Mouse (Mus musculus) hindbrain, embryonic 12.5 days (tissue): ENCODE results near the gene Lnx2. TPM values are rescaled to one million over a fixed set of nuclear protein-coding genes. Genes with fewer than 3 reads are reported as not detected.

Experiments used
- ATAC-seq: fragments of 200-750 bp; cut with Nextera tagmentation; 2 replicates; pipeline ENCODE4 v1.8.0; 2017; ENCODE audit warnings: moderate TSS enrichment; ENCODE audit not compliant: low FRiP score
- H3K27ac ChIP-seq: fragments of 300-500 bp; sonication (generic); 2 replicates; pipeline ENCODE4 v1.5.1; 2016; ENCODE audit warnings: mild to moderate bottlenecking
- H3K27me3 ChIP-seq: fragments of 300-500 bp; sonication (generic); 2 replicates; pipeline ENCODE4 v1.6.1; 2016; ENCODE audit warnings: mild to moderate bottlenecking
- H3K36me3 ChIP-seq: fragments of 300-500 bp; sonication (generic); 2 replicates; pipeline ENCODE4 v1.6.1; 2016; ENCODE audit warnings: mild to moderate bottlenecking
- H3K4me1 ChIP-seq: fragments of 300-500 bp; sonication (generic); 2 replicates; pipeline ENCODE4 v1.6.1; 2016
- H3K4me2 ChIP-seq: fragments of 300-500 bp; sonication (generic); replicated peaks from 2 replicates; pipeline ENCODE4 v1.6.1; 2016; ENCODE audit warnings: mild to moderate bottlenecking
- H3K4me3 ChIP-seq: fragments of 300-500 bp; sonication (generic); 2 replicates; pipeline ENCODE4 v1.5.1; 2016; ENCODE audit warnings: mild to moderate bottlenecking
- H3K9ac ChIP-seq: fragments of 300-500 bp; sonication (generic); 2 replicates; pipeline ENCODE4 v1.6.1; 2016; ENCODE audit warnings: mild to moderate bottlenecking, moderate library complexity
- H3K9me3 ChIP-seq: fragments of 300-500 bp; sonication (generic); replicated peaks from 2 replicates; pipeline ENCODE4 v1.6.1; 2016; ENCODE audit warnings: mild to moderate bottlenecking
- WGBS: fragments of 180-500 bp; shearing (Covaris S2); methylation state at CpG from one replicate; pipeline ENCODE4 v1.1.7; 2016; 5-methylcytosine and 5-hydroxymethylcytosine counted together
- polyA plus RNA-seq: library from polyadenylated mRNA; unstranded; fragments of >200 nt; fragmentation: Nextera tagmentation; extraction: Ambion mirVana; gene quantifications from 2 replicates; pipeline ENCODE4 v1.2.1, GENCODE M21; 2016

Gene Lnx2
- polyA plus RNA-seq, 1 experiment from 2014 or later: 8.8 TPM

DNA sequence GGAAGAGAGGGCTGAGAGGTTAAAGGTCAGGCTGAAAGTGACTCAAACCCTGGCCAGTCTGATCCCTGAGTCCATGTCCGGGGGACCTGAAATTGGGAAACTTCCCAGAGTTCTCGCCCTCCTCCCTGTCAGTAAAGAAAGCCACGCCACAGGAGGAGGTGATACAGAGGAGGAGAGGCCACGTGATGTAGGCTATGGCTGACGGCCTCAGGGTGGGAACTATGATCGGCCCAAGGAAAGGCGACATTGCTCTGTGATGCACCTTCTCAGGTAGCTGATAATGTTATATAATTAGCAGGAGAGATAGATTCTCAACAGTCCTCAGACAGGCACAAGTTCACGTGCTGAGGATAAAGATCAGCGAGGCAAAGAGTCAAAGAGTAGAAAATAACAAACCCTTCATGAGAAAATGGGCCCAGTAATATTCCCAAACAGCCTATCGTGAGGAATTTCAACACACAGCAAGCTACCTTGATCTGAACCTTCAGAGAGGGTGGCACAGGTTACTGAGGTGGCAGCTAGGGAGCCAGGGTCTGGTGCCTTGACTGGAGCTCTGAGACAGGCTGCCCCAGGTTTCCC is 19.6 kb downstream of the Lnx2 start:
- H3K4me3 ChIP-seq: no peak overlapping the region
- H3K9ac ChIP-seq: no peak overlapping the region
- ATAC-seq: no peak
- H3K36me3 ChIP-seq: no peaks in the 10 kb centered on the region
- H3K27me3 ChIP-seq: no peaks in the 10 kb centered on the region
- H3K27ac ChIP-seq: no peak overlapping the region
- H3K9me3 ChIP-seq: no peaks in the 10 kb centered on the region
- no peak overlapping the region for H3K4me2 ChIP-seq
- peaks cover 9% of the 10 kb centered on the region for H3K4me1 ChIP-seq
- WGBS: 81% methylated on average over 10 of the region's 10 CpGs

DNA sequence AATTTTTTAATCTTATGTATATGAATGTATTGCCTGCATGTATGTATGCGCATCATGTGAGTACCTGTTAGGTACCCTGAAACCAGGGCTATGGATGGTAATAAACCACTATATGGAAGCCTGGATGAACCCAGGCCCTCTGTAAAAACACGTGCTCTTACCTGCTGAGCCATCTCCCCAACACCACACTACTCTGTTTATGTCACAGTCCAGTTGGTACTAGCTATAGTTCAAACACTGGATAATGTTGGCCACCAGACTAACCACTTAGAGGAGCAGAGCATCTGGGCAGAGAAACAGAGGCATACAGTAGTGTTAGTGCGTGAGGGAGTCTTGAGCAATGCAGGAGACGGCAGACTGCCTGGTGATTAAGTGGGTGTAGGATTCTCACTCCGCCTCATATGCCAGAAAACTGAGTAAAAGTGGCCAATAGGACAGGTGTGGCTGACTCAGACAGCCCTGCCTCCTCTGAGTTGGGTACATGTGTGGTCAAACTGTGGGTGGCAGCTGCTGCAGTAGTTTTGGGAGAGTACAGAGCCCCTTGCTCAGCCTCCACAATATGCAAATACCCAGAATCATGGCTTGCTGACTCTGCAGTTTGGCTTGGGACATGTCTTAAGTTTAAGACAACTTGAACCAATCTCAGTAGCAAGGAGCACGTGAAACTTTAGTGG is 20.7 kb downstream of the Lnx2 start:
- H3K4me3 ChIP-seq: no peak overlapping the region
- peaks cover 13% of the 10 kb centered on the region for H3K4me1 ChIP-seq
- H3K27me3 ChIP-seq: no peaks in the 10 kb centered on the region
- ATAC-seq: no peak
- H3K9ac ChIP-seq: no peak overlapping the region
- no peaks in the 10 kb centered on the region for H3K36me3 ChIP-seq
- H3K4me2 ChIP-seq: no peak overlapping the region
- H3K9me3 ChIP-seq: no peaks in the 10 kb centered on the region
- H3K27ac ChIP-seq: no peak overlapping the region
- 87% methylated on average over 6 of the region's 6 CpGs for WGBS

DNA sequence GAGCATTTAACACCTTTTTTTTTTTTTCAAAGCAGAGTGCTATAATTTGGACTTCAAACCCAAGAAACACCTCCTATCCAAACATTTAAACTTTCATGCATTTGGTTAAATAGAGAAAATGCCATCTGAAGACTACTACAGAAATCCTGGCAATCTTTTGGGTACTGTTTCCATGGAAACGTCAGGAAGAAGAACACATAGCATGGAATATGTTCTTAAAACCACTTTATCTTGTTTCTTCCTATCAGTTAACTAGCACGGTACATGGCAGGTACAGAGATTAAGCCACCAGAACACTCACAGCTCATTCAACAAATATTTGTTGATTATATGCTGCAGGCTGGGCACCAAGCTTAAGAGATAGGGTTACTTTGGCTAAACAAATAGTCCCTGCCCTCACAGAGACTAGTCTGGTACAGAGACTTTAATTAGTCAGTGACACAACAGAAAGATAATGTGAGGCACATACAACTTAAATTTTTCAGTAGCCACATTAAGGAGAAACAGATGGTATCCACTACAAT is 21.6 kb downstream of the Lnx2 start:
- no peak for ATAC-seq
- Histone ChIP-seq H3K27ac (no peak overlapping the region), H3K27me3 (no peaks in the 10 kb centered on the region), H3K4me1 (peaks cover 13% of the 10 kb centered on the region), H3K36me3 (no peaks in the 10 kb centered on the region), H3K9me3 (no peaks in the 10 kb centered on the region), H3K4me3 (no peak overlapping the region), H3K4me2 (no peak overlapping the region), H3K9ac (no peak overlapping the region)
- WGBS: 88% methylated on average over 2 of the region's 2 CpGs

DNA sequence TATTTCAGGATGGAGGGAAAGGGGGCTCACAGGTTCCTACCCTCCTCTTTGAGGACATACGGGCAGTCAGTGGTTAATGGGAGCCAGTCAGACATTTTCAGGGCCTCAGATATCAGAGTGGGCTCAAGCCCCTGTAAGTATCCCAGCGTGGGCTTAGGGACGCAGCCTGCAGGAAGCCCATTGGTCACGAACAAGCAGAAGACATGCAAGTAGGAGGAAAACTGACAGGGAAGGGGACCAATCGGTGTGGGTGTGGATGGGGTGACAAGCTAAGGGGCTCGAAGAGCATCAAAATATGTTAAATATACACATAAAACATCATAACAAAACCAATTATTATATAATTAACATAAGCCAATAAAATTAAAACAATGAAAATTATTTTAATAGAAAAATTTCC is 22.1 kb downstream of the Lnx2 start:
- no peak for ATAC-seq
- H3K27ac ChIP-seq: no peak overlapping the region
- H3K27me3 ChIP-seq: no peaks in the 10 kb centered on the region
- no peak overlapping the region for H3K4me3 ChIP-seq
- H3K9ac ChIP-seq: no peak overlapping the region
- no peaks in the 10 kb centered on the region for H3K9me3 ChIP-seq
- 87% methylated on average over 6 of the region's 6 CpGs for whole genome bisulfite sequencing
- no peaks in the 10 kb centered on the region for H3K36me3 ChIP-seq
- peaks cover 13% of the 10 kb centered on the region for H3K4me1 ChIP-seq
- H3K4me2 ChIP-seq: no peak overlapping the region

DNA sequence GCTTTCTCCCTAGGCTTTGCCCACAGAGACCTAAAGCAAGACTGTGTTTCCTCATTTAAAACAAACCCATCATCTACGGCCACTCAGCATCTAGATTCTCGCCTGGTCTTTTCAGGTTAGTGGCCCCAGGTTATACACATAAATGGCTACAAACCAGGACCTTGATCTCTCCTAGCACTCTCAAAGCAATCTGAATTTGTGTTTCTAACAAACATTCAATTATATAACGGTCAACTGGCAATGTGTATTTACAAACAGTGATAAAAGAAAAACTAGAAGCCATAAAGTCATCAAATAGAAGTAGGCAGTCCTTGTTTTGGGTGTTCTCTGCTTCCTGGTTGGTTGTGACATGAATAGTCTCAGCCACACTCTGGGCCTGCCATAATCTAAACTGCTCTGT is 22.9 kb downstream of the Lnx2 start:
- H3K9ac ChIP-seq: no peak overlapping the region
- no peaks in the 10 kb centered on the region for H3K9me3 ChIP-seq
- H3K4me2 ChIP-seq: no peak overlapping the region
- peaks cover 13% of the 10 kb centered on the region for H3K4me1 ChIP-seq
- no peaks in the 10 kb centered on the region for H3K36me3 ChIP-seq
- 91% methylated on average over 3 of the region's 3 CpGs for WGBS
- no peak overlapping the region for H3K27ac ChIP-seq
- no peaks in the 10 kb centered on the region for H3K27me3 ChIP-seq
- H3K4me3 ChIP-seq: no peak overlapping the region
- ATAC-seq: no peak

DNA sequence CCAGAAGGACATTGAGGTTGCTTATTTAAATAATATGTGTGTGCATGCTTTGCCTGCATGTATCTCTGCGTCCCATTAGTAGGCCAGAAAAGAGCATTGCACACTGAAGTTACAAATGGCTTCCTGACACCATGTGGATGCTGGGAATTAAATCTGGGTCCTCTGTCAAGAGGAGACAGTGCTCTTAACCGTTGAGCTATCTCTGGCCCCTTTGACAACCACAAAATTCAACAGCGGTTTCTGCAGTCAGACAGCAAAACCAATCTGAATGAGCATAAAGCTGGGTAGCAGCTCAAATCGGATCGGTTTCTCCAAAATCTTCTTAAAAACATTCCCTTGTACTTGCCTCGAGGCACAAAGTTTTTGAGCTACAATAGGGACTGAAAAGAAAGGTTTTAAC is 23.3 kb downstream of the Lnx2 start:
- H3K9me3 ChIP-seq: no peaks in the 10 kb centered on the region
- H3K27me3 ChIP-seq: no peaks in the 10 kb centered on the region
- 90% methylated on average over 6 of the region's 6 CpGs for WGBS
- H3K9ac ChIP-seq: no peak overlapping the region
- peaks cover 13% of the 10 kb centered on the region for H3K4me1 ChIP-seq
- no peak overlapping the region for H3K27ac ChIP-seq
- H3K36me3 ChIP-seq: no peaks in the 10 kb centered on the region
- no peak for ATAC-seq
- H3K4me3 ChIP-seq: no peak overlapping the region
- no peak overlapping the region for H3K4me2 ChIP-seq

DNA sequence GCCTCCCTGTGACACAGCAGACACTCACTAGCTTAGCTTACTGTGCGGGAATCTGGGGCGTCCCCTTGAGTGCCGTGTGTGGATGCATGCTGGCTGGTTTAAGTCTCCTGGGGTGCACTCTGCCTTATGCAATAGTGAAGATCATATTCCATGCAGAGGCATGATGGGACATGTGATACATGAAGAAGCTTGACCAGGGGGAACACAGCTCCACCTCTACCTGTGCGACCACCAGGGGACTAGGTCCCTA is 24.2 kb downstream of the Lnx2 start:
- no peak overlapping the region for H3K4me2 ChIP-seq
- no peaks in the 10 kb centered on the region for H3K36me3 ChIP-seq
- no peak overlapping the region for H3K4me3 ChIP-seq
- H3K27ac ChIP-seq: no peak overlapping the region
- peaks cover 13% of the 10 kb centered on the region for H3K4me1 ChIP-seq
- no peaks in the 10 kb centered on the region for H3K27me3 ChIP-seq
- no peaks in the 10 kb centered on the region for H3K9me3 ChIP-seq
- no peak for ATAC-seq
- WGBS: 74% methylated on average over 4 of the region's 4 CpGs
- no peak overlapping the region for H3K9ac ChIP-seq

DNA sequence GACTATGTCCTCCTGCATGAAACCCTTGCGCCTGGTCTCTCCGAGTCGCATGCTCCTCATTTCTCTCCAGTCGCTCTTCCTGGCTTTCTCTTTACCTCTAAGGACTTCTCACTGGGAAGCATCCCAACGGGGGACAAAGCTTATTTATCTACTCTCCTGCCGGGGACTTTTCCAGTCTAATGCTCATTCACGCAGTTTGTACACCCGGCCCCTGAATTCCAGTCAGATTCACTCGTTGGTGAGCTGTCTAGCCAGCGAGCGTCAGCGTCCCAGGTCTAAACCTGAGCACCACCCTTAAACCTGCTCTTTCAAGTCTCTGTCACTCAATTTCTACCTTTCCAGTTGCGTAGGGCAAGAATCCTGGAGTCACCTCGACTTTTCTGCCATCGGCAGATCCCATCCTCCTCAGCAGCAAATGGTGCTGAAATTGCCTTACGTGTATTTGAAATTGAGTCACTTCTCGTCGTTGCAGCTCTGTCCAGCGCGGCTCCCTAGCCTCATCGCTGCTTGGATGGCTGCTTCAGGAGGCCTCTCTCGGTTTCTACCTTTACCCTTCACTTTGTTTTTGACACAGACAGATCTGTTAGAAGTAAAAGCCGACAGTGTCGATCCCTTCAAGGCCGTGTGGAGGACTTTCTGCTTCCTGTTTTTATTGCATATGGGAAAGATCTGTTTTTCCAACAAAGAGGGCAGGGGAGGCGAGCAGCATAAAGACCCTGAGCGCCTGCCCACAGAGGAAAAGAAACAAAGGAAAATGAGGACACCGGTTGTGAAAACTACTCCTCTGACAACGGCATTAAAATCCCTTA is 24.7 kb downstream of the Lnx2 start:
- Histone ChIP-seq H3K4me2 (no peak overlapping the region; the same call in 1 of the 2 replicates), H3K9me3 (no peaks in the 10 kb centered on the region), H3K9ac (no peak overlapping the region; the same call in 1 of the 2 replicates), H3K36me3 (no peaks in the 10 kb centered on the region), H3K27me3 (no peaks in the 10 kb centered on the region), H3K4me3 (no peak overlapping the region), H3K27ac (no peak overlapping the region), H3K4me1 (peaks cover 13% of the 10 kb centered on the region)
- WGBS: 64% methylated on average over 29 of the region's 29 CpGs
- no peak for ATAC-seq

DNA sequence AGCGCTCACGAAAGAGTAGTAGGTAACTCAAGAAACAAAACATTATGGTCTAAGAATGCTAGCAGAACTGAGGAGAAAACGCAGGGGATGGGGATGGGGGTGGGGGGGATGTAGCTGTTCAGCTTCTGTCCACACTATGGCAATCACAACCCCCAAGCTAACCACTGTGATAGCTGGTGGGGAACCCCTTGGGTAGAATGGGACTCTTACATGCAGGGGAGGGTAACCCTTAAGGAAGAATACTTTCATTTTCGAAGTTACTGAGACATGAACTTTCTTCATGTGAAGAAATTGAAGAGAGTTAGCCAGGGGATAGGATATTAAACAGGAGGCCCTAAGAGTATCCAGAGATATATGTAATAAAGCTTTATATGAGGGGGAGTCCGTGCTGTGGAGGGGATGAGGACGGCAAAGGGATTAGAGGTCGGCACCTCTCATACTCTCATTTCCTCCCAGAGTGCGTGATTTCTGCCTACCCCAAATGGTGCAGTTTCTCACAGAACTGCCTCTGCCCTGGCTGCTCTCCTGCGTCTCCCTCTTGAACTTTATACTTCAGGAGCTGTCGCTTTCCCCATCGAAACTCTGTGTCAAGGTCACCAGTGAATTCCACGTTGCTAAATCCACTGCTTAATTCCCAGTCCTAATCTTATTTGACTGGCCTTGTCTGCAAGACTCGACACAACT is 25.4 kb downstream of the Lnx2 start:
- WGBS: 74% methylated on average over 13 of the region's 13 CpGs
- no peaks in the 10 kb centered on the region for H3K36me3 ChIP-seq
- no peak overlapping the region for H3K9ac ChIP-seq
- no peaks in the 10 kb centered on the region for H3K9me3 ChIP-seq
- H3K4me3 ChIP-seq: no peak overlapping the region
- no peak overlapping the region; the same call in 1 of the 2 replicates for H3K4me2 ChIP-seq
- peaks cover 13% of the 10 kb centered on the region for H3K4me1 ChIP-seq
- H3K27ac ChIP-seq: no peak overlapping the region
- H3K27me3 ChIP-seq: no peaks in the 10 kb centered on the region
- no peak for ATAC-seq

DNA sequence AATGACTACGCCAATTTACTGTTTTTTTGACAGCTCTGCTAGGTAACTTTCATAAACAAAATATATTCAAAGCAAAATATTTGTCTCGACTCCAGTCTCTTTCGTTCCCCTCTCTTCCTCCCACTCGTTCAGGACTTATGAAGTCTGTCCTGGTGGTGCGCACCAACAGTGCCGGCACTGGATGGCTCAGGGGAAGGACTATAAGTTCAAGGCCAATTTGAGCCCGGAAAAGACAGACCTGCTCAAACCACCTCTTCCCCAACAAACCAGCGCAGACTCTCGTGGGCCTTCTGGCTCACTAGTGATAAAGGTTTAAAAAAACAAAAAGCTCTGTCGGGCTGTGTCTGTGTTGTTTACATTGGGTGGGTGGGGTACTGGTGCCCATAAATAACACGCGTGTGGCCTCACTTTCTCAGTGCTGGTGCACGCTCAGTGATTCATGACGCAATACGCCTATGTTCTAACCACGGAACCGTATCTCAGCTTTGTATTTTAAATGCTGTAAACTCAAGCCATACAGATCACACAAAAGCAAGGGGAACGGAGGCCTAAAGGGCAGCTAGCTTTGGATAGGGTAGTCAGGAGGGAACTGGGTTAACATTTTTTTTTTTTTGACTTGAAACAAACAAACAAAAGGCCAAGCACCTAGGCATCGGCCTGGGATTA is 26.7 kb downstream of the Lnx2 start:
- no peak for ATAC-seq
- 88% methylated on average over 19 of the region's 19 CpGs for WGBS
- Histone ChIP-seq H3K27ac (no peak overlapping the region), H3K9ac (no peak overlapping the region), H3K27me3 (no peaks in the 10 kb centered on the region), H3K4me3 (no peak overlapping the region), H3K4me1 (peaks cover 19% of the 10 kb centered on the region), H3K4me2 (no peak overlapping the region), H3K9me3 (no peaks in the 10 kb centered on the region), H3K36me3 (no peaks in the 10 kb centered on the region)

DNA sequence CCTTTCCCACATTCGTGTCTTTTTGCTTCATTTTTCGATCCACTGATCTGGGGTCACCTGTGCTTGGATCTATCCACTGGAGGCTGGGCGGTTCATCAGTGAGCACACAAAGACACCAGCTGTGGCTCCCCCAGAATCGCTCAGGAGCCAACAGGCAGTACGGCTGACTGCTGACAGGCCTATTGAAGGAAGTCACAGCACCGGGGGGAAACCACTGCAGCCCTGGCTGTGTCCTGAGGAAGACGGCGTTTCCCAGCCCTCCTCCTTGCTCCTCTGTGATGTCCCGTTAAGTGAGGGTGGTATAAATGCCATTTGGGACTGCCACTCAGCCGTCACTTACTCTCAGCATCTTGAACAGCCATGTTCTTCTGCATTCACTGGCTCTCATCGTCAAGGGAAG is 30.5 kb downstream of the Lnx2 start:
- Histone ChIP-seq H3K27me3 (0 out of 2 replicates have a peak, but pooled peaks cover 4% of the 10 kb centered on the region), H3K27ac (no peak overlapping the region), H3K9me3 (no peaks in the 10 kb centered on the region), H3K4me3 (no peak overlapping the region), H3K4me1 (peaks cover 19% of the 10 kb centered on the region), H3K9ac (no peak overlapping the region; the same call in 1 of the 2 replicates), H3K36me3 (no peaks in the 10 kb centered on the region), H3K4me2 (no peak overlapping the region)
- ATAC-seq: no peak; the same call in 1 of the 2 replicates
- WGBS: 72% methylated on average over 11 of the region's 11 CpGs

DNA sequence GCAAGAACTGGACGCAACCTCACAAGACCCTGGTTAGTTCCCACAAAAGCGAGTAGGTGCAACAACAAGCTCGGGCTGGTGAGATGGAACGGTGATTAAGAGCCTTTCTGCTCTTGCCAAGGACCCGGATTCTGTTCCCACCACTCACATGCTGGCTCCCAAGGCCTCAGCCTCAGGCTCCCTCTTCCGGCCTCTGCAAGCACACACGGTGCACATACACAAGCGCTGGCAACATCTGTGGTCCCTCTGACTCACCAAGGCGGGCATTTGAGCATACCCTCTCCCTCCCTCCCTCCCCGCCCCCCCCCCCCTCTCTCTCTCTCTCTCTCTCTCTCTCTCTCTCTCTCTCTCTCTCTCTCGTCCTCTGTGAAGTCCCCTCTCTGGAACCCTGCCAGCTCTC is 31.1 kb downstream of the Lnx2 start:
- Histone ChIP-seq H3K9me3 (no peaks in the 10 kb centered on the region), H3K27me3 (0 out of 2 replicates have a peak, but pooled peaks cover 4% of the 10 kb centered on the region), H3K4me2 (no peak overlapping the region), H3K4me1 (peaks cover 19% of the 10 kb centered on the region), H3K36me3 (no peaks in the 10 kb centered on the region), H3K4me3 (no peak overlapping the region), H3K27ac (no peak overlapping the region), H3K9ac (no peak overlapping the region)
- no peak; the same call in 1 of the 2 replicates for ATAC-seq
- 72% methylated on average over 10 of the region's 11 CpGs for WGBS
